Mouse (Mus musculus) embryo, embryonic 9.5 days (tissue): Measurements from ENCODE around the gene Creb3l1.
A peak's percentile ranks its signal among the peaks of the same experiment; 100 is the strongest.

ENCODE experiments used
- DNase-seq: peaks from one replicate; pipeline ENCODE4 v3.0.0-alpha.2; 2017; ENCODE audit errors: extremely low spot score

The Creb3l1 gene

DNA sequence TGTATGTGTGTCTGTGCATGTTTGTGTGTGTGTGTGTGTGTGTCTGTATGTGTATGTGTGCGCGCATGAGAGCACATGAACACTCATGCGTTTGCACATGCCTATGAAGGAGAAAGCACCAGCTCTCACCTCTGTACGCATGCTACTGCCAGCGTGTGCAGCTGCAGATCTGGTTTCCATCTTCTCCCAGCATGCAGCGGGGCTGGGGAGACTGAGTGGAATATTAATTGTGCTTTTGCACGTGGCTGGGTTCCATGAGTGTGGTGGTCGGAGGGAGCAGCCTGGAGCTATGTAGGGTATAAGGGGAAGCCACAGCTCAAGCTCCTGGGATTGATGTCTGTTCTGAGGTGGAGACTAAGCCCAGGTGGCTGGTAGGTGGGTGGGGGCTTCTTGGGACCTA, 6.3 kb upstream of the Creb3l1 start:
- DNase-seq: no peak

DNA sequence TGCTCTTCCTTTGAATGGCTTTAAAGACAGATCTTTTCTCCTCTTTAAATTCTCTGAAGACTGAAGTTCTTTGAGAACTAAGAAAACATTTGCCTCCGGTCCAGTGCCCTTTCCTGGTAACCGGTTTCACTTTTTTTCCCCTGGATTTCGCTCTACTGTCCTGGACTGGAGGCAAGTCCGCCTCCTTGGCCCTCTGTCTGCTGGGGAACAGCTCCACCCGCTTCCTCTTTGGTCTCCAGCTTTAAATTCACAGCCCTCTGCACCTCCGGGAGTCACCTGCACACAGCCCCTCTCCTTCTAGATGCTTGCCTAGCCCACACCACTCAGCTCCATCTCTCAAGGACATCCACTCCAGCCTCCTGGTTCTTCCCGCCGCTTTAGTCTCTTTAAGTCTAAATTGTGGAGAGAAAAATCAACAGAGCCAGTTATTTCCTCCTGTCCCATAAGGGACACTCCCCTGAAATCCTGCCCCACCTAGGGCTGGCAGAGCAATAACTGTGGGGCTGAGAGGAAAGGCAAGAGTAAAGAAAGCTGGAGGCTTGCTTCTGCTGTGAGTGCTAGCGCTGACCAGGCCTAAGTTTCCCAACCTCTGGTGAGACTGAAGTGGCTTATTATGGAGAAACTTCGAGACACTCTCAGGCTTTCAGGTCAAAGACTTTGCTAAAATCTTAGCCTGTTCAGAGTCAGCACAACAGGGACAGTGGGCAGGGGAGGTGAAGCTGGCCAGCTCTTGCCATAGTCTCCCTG, 5.3 kb upstream of the Creb3l1 start:
- DNase-seq: no peak

DNA sequence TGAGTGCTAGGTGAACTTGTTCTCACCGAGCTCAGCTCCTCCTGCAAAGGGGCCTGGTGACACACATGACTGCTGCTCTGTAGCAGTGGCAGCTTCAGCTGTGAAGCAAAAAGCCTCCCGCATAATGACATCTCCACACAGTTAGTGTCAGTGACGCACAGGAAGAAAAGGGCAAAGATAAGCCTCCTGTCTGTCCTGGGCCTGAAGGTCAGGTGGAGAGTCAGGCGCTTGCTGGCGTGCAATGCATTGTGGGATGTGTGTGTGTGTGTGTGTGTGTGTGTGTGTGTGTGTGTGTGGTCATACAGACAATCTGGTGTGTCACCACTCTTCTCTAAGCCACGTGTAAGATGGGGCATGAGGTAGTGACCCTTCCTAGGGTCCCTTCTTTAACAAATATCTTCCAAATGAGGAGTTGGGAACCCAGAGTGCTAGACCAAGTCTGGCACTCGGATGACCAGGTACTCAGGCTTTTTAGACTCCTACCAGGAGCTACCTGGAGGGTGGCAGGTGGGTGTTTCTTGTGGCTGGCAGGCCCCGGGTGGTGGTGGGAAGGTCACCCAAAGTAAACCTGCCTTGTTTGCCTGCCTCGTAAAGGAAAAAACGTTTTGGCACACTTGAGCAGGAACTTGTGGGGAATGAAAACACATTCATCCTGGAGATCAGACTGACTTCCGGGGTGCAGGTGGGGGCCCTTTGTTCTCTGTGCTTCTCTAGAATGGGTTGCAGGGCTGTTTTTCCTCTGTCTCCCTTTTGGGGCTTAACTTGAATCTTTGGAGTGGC, 3.7 kb upstream of the Creb3l1 start:
- no peak for DNase-seq

DNA sequence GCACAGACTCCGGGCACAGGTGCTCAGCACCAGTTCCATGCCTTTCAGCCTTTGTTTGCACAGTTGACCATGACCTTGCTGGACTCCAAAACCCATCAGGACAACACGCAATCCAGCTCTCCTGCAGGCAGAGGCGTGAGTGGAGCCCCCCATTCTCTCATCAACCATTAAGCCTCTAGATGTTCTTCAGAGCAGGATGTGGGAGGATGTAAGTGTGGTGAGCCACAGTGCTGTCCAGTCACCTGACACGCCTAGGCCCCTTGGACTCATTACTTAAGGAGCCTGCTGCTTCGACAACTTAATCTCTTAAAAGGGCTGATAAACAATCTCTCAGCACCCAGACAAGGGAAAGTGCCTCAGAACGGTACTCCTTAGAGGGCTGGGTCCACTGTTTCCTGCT, 1.7 kb upstream of the Creb3l1 start:
- no peak for DNase-seq

DNA sequence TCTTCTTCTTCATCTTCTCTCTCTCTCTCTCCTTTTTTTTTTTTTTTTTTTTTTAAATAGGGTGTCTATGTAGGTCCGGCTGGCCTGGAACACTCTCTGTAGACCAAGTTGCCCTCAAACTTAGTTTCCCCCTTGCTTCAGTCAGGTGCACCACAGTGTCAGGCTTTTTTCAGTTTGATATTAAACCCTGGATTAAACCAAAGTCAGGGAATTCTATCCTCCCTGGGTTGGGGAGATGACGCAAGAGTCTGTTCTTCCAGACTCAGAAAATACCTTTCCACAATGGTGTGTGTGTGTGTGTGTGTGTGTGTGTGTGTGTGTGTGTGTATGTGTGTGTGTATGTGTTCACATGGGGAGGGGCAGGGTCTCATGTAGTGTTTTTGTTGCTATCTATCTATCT, 900 bp upstream of the Creb3l1 start:
- no peak for DNase-seq

DNA sequence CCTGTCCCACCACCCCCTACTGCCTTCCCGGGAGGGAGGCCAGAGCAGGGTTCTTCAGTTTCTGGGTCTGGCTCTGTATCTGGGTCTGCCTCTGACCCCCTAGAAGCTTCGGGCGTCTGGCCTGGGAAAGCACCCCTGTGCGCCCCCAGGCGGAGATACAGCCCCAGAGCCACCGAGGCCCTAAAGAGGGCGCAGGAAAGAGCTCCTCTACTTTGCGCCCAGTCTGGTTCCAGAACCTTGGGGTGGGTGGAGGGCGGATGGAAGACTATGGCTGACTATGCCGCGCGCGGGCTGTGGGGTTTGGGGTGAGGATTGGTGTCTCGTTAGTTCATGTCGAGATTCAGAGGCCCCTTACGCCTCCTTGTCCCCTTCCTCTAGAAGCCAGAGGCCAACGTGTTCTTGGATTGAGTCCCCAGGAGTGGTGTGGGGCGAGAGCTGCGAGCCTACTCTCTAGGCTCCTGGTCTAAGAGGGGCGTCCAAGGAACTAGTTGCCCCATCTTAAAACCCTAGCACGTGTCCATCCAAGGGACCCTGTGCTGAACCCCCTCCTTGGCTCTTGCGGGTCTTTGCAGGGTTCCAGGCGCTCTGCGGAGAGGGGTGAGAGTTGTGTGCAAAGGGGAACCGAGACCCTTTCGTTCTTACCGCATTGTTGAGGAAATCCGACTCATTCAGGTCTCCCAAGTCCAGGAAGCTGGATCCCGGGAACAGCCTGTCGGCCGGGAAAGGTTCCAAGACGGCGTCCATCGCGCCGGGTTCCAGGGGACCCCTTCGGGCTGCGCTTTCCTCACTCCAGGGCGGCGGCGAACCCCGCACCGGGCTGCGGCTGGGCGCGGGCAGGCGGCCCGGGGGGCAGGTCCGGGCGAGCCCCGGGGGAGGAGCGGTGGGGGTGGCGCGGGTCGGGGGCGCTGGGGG, 684 bp downstream of the Creb3l1 start:
- peak; percentile 39 for DNase-seq

DNA sequence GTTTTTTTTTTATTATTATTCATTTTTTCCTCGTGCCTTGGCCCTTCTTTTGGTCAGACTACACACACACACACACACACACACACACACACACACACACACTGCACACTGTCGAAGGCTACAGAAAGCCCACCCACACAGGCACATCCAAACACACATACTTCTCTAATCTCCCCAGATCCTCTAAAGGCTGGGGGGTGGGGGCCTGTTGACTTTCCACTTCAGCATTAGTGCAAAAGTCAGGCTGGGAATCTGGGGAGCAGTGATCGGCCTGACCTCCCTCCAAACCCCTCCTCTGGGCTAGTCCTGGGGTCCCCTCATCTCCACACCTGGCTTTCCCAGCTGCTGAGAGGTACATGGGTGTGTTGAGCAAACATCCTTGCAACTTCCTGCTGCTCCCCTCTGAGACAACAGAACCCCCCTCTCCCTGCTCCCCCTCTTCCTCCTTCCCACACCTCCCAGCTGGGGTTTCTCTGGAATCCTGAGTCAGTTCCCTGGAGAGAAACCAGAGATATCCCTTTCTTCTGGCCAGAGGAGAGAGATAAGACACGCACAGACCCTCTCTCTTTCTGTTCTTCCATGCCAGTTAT, 3.5 kb downstream of the Creb3l1 start:
- no peak for DNase-seq

DNA sequence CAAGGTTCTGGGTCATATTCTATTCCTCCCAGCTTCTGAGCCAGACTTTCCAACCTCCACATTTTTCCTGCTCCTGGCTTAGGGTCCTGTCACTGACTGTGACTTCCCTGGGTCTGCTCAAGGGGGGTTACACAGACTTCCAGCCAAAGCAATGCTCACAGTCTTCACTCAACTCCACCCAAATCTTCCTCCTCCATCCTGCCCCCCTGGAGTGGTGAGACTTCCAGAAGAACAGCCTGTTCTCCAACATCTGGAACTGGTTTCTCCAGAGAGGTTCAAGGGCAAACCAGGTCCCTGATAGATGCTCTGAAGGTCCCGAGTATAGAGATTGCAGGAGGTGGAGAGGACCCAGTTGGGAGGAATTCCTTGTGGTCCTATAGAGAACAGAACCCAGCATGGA, 6.9 kb downstream of the Creb3l1 start:
- DNase-seq: no peak

DNA sequence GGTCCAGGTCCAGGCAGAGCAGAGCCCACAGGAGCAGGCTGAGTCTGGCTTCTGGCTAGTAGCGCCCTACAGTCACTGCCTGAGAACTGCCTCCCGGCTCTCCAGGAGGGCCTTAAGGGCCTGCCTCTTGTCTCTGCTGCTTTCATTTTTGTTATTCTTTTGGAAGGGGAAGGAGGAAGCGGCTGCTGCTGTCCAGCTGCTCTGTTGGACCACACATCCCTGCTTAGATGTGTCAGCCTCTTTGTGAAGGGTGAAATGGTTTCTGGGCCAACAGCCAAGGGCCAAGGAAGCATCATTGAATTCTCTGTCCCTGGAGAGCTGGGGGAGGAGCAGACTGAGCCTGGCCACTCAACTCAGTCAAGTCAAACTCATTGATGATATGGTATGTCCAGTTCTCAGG, 7.3 kb downstream of the Creb3l1 start:
- DNase-seq: no peak

DNA sequence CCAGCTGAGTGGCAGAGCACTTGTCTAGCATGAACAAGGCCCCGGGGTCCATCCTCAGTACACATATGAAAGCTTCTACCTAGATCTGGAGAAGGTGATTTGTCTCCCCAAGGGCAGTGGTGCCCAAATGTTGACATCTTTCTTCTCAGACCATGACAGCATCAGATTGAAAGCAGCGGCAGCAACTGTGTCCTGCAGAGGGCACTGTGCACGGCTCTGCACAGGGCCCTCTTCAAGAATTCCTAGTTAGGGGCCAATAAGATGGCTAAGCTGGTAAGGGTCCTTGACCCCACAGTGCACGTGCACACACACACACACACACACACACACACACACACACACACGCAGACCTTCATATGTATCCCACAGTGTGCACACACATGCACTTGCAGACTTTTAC, 9.4 kb downstream of the Creb3l1 start:
- DNase-seq: no peak

DNA sequence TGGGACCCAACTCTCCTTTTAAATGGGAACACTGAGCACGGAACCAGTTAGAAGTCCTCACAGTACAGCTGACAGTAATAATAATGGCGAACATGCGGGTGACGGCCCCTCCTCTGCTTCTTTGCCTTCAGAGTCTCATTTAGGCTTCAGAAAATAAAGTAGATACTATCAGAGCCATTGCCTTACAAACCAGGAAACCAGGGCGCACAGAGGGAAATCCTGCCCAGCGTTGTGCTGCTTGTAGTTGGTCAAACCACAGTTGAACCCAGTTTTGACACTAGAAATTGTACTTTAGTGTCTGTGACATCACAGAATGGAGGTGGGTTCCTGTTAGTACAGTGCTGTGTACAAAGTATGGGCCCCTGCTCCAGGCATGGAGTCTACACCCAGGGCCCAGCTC, 10.1 kb downstream of the Creb3l1 start:
- no peak for DNase-seq

DNA sequence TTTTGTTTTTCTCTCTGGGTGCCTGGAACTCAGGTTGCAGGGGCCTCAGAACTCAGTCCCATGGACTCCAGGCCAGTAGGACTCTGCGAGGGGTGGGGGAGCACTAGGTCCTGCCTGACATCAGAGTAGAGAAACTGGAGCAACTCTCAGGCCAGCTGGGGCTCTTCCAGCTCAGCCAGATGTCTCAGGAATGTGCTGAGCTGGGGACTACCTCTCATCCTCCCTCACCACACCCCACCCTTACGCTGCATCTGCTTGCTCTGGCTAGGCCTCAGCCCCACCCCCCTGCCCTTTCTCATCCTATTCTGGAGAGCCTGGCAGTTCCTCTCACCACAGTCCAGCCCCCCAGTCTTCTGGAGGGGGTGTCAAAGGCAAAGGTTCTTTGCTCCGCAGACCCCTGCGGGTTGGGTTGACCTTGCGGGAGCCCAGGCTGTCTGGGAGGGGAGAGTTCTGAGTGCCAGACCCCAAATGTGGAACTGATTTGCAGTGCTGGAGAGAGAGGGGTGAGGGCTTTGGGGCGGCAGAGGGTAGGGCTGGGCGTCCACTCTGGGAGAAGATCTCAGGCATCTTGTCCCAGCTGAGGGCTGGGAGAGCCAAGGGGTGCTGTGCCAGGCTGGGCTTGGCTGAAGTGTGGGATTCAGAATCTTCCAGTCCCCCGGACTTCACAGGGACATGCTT, 11.4 kb downstream of the Creb3l1 start:
- DNase-seq: peak; percentile 53

DNA sequence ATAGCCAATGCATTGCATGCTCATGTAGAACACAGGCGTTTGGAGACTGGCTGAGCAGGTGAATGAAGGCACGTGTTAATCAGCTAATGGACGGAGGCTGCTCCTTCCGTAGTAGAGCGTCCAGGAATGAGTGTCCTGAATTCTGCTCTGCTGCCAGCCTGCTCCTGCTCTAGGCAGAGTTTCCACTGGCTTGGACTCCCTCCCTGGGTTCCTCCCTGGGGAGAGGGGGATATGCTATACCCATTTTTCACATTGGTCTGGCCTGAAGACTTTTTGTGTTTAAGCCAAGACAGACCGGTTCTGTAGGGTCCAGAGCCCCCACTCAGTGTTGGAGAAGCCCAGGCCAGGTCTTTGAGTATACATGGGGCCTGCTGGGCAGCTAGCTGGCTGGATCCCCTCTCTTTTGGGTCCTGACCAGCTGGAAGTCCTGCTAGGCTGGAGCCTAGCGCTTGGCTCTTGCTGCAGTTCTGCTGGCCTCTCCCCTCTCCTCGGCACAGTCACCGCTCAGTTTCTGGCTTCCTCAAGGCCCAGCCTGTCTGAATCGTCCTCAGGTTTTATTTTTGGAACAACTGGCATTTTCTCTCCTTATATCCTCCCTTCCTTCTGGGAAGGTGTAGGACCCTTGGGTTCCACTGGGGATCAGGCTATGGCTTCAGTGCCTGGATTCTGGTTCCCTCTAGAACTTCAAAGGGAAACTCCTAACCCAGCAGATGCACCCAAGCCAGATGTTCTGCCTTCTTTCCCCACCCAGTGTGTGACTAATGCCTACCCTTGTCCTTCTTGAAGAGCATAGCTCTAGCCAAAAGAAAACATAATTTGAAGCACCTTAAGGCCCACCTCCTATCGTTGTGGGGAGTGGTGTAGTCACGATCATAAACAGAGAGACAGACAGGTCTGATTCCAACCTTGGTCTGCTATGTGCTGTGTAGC, 12.6 kb downstream of the Creb3l1 start:
- DNase-seq: no peak

DNA sequence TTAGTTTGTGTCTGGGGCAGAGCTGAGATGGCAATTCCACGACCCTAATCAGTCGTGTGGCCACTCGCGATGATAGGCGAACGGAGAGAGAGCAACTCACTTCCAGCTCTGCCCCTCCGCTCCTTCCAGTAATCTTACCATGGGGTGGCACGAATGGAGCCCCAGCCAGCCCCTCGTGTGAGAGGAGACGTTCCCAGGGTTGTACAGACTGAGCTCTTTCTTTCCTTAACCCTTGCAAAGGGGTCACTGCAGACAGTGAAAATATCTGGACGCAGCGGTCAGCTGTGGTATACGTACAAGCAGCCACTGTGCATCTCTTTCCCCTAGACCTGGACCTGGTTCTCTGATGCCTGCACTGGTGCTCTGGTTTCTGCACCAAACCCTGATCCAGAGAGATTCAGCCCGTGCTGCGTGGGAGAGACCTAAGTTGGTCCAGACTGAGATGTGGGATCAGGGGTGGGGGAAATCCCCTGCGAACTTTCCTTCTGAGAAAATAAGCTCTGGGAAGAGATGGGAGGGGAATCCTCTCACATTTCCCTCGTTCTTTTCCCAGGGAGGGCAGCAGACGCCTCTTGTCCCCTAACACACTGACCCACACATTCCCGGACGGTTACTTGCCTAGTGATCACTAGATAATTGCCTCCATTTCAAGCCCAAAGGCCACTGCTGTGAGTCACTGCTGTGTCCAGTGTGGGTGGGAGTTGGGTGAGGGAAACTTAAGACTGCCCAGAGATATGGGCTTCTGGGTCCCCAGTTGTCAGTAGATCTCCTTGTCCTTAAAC, 15.5 kb downstream of the Creb3l1 start:
- no peak for DNase-seq

DNA sequence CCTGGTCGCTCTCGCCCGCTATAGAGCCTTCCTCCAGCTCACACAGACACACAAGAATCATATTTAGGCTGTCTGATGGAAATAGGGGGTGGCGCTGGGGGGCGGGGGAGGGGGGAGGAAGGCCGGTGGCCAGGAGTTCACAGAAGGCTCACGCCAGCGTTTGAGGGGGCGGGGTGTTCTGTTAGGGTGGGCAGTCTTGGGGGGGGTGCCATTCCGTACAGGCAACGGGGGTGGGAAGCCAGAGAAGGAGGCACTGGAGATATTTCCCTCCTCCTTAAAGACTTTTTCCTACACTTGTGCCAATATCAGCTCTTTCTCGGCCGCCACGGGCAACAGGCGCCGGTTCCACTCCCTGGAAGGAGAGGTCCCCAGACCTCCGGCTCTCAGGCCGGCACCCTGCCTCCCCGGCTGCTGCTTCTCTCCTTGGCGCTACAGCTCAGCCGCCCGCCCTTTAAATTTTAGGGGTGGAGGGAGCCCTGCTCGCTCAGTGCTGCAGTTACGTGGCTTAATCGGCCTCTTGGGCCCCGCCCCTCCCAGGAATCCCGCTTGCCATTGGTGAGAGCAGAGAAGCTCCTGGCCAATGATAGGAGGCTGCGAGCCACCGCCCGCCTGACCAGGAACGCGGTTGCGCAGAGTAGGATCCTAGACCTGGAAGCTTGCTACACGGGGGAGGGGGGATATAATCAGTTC, 16.2 kb downstream of the Creb3l1 start:
- peak; percentile 95 for DNase-seq

DNA sequence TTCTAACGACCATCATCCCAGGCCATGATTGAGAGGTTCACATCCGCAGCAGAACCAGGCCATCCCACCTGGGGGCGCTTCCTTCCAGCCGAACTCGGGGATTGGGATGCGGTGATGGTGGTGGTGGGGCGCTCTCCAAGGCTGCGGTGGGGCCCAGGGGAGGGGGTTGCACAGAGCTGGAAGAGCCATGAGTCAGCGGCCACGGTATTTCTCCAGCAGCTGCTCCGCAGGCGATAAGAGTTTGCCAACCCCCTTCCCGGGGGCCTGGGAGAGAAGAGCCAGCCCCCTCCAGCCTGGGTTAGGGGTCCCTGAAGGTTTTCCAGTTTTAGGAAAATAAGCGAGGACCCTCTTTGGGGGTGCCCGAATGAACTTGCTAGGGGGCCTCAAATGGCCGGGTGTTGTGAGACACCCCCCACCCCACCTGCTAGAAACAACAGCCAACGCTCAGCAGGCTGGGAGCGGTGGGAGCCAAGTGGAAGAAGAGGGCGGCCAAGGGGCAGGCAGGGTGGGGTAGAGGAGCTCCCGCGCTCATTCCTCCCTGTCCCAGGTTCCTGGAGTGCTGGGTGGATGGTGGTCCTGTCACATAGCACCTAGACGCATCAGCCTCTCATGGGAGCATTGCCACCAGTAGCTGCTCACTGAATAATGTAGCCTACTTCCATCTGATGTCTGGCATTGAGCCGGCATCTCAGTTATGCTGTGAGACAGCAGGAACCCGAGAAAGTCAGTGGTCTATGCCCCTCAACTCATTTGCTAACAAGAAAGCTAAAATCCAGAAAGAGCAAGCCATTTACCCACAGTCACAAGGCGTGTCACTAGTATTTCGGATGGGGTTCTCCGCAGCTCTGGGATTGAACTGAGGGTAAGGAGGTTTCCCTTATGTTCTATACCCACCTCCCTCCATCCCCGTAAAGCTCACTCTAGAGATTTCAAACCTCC, 17.1 kb downstream of the Creb3l1 start:
- peak; percentile 62 for DNase-seq

DNA sequence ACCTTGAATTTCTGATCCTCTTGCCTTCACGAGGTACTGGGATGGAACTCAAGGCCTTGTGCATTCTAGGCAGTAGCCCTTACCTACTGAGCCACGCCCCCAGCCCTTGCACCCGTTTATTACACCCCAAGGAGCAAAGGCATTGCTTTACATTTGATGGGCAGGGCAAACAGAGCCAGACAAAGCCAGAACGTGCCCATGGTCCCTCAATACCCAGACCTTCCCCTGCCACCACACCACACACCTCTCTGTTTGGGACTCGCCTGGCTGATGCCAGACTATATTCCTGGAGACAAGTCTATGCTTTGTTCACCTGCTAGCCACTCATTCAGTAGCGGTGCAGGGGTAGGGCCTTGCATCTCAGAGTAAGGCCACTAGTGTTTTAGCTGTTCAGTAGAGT, 17.8 kb downstream of the Creb3l1 start:
- DNase-seq: no peak

DNA sequence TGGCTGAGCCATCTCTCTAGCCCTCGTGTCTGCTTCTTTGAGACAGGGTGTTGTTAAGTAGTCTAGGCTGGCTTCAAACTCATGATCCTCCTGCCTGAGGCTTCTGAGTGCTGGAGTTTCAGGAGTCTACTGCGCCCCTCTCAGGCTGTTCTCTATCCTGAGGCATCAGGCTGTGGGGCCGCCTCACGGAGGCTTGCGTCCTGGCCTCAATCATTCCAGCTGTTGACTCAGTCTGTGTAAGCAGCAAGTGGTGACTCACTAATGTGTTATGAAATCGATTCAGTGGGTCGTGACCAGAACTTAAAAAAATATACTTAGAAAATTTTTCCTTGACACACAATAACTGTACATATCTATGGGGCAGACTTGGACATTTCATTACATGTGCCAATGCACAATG, 19.7 kb downstream of the Creb3l1 start:
- no peak for DNase-seq
